Mouse (Mus musculus) activated CD4-positive, CD25-positive, alpha-beta regulatory T cell, adult 9 weeks (primary cell): Measurements from ENCODE around the gene Bex2. TPM values are rescaled to one million over a fixed set of nuclear protein-coding genes. Genes with fewer than 3 reads are reported as not detected.

Experiments used
- polyA plus RNA-seq: library from polyadenylated mRNA; unstranded; fragments of 100-300 nt; shearing (Covaris generic); gene quantifications from one replicate; pipeline ENCODE4 v1.2.1, GENCODE M21; 2017

The Bex2 gene
- 0.44 TPM for polyA plus RNA-seq

DNA sequence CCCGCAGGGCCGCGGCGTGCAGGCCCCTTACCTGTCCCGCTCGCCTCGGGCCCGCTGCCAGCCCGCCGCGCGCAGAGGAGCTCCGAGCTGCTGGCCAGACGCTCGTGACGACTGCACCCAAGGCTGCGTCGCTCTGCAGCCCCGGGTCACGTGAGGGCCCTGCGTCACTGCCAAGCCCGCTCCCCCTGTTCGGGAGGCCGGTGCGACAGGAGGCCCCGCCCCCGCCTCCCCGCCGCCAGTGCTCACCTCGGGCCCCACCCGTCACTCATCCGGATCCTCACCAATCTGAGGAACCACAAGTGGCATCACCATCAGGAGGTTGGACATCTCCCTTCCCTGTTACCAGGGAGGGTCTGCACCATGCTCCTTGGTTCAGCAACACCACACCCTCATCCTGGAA is at the start of gene Bex2:
Gene Bex2, minus strand, starts transcription at position 217 of the 400 bp plus-strand sequence.

DNA sequence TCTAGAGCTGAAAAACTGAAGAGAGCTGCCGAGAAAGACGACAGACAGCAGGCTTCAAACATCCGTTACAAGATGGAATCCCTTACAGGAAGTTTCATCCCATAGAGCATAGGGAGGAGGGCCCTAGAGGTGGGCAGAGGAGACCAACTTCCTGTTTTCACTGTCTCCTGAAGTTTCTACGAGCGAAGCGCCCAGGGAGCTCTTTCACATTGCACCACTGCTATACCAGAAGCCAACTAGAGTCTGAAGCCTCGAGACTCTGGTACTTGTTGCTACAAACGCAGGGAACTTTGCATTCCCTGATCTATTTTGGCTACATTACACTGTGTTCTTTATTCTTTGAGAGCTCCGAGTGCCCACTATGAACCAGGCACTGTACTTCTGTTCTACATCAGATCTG is 17.1 kb upstream of the Bex2 start, which contains the start of gene Nxf3:
Gene Nxf3, minus strand, starts transcription at position 101 of the 400 bp plus-strand sequence.

DNA sequence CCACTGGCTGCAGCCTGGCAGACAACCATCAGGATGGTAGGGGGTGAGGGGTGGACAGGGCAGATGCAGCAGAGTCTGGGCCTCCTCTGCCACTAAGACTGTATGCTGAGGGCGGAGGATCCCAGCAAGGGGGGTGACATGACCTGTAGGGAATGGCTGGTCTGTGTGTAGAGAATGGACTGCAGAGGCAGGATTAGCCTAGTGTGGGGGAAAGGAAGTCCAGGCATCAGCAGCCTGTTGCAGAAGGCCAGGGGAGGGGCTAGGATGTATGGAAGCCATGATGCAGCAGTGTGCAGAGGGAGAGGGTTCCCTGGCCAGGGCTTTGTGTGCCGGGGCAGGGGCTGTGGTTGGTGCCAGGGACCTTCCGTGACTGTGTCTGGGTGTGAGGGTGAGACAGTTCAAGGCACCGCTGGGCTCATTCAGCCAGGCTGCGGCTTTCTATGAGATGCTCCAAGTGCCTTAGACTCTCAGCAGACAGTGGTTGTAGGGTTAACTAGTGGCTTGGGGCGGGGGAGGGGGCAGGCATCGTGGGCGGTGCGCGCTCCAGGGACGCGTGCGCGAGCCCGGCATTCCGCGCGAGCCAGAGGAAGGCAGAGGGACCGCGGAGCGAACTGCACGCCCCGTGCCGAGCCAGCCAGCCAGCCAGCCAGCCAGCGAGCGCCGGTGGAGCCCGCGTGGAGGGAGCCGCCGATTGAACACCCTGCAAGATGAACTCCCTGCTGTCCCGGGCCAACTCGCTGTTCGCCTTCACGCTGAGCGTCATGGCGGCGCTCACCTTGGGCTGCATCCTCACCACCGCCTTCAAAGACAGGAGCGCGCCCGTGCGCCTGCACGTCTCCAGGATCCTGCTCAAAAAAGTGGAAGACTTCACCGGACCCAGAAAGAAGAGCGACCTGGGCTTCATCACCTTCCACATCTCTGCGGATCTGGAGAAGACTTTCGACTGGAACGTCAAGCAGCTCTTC is 35.0 kb downstream of the Bex2 start, which contains the start of gene Arxes1:
Gene Arxes1, plus strand, starts transcription at position 569 of the 965 bp plus-strand sequence.

Other genes with a start within 250 kb of the Bex2 start
- gene Gprasp2, start 229.2 kb downstream of the Bex2 start, polyA plus RNA-seq, result 18.9 TPM
- 9.5 TPM for gene Arxes2, start 74.4 kb downstream of the Bex2 start, polyA plus RNA-seq
- not detected for gene Arxes1, start 34.9 kb downstream of the Bex2 start, polyA plus RNA-seq
- gene Nxf3, start 17.0 kb upstream of the Bex2 start, polyA plus RNA-seq, result not detected
- not detected for gene Bex4, start 70.8 kb upstream of the Bex2 start, polyA plus RNA-seq
- 1.7 TPM for gene Tceal8, start 104.1 kb upstream of the Bex2 start, polyA plus RNA-seq
- gene Tceal5, start 135.6 kb upstream of the Bex2 start, polyA plus RNA-seq, result not detected
- not detected for gene Tceal7, start 146.5 kb upstream of the Bex2 start, polyA plus RNA-seq
- not detected for gene Bex1, start 147.3 kb upstream of the Bex2 start, polyA plus RNA-seq
- 54.7 TPM for gene Tceal9, start 176.8 kb upstream of the Bex2 start, polyA plus RNA-seq
- 90.9 TPM for gene Bex3, start 202.0 kb upstream of the Bex2 start, polyA plus RNA-seq